Mouse (Mus musculus) pancreas, adult 10 weeks (tissue): ENCODE measurements around the gene Gm128. TPM values are rescaled to one million over a fixed set of nuclear protein-coding genes. Genes with fewer than 3 reads are reported as not detected.

Source experiments
- polyA plus RNA-seq: library from polyadenylated mRNA; stranded (reverse); fragments of 350-450 nt; fragmentation: Illumina TruSeq; extraction: RNeasy Lipid Tissue Mini Kit (QIAGEN cat#74804); gene quantifications from one replicate; pipeline ENCODE4 v1.2.3, GENCODE M21; 2015; ENCODE audit warnings: low read depth, low replicate concordance; ENCODE audit not compliant: insufficient read depth

Gene Gm128
- polyA plus RNA-seq = not detected

DNA sequence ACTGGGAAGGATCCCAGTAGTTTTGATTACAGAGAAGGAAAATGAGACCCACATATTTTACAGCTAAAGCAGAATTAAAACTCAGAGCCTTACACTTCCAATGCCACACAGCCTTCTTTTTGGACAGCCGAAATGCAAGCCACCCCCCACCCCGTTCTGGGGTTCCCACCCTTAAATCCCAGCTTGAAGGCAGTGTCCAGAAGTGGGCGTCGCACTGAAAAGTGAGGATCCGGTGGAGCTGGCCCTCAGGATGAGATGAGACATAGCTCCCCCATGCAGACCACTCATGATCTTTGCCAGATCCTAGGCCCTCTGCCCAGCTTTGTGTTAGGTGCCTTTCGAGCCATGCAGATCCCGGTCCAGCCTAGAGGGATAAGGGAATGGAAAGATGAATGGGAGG is at the start of gene Gm128:
TSS of gene Gm128 (minus strand) at position 101 of the 400 bp plus-strand sequence.

DNA sequence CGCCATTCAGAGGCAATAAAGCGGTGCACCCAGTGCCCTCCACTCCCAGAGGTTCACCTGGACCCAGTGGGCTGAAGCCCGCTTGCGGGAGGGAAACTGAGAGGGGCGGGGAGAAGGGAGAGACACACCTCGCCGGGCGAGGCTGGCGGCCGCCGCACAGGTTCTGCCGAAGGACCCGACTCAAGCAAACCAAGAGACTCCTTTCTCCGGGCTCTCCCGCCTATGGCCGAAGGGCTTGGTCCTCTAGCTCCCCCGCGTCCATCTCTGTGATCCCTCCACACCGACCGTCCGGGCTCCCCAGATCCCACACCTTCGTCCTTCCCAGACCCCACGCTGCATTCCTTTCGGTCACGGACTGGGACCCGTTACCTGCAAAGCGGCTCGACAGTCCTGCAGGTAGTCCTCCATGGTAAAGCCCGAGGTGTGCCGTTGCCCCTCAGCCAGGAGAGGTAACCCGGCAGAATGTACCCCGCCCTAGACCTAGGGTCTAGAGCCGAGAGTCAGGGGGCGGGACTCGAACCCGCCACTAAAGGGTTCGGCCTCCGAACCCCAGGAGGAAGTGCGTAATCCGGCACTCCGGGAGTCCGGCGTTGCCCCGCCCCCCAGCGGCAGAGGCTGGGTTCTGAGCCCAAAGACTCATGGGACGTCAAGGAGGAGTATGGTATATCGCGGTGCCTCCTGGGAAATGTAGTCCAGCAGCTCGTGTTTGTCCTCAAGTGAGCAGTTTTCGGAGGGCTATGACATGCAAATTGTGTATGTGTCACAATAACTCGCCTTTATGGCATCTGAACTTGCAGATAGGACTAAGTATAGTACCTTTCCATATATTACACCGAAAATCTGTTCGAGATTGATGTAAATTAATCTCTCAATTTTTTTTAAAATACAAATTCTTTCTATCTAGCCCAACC is 40.1 kb upstream of the Gm128 start, which contains the start of the genes Mindy1 and Prune1:
TSS of gene Mindy1 (plus strand) at position 130 of the 911 bp plus-strand sequence.
TSS of gene Prune1 (minus strand) at position 861 of the 911 bp plus-strand sequence.

GRCm38 (mm10) chr3:95250783-95251424 is 9.5 kb upstream of the Gm128 start, which contains the start of gene Bnipl:
TSS of gene Bnipl (minus strand) at chr3:95251193.

DNA sequence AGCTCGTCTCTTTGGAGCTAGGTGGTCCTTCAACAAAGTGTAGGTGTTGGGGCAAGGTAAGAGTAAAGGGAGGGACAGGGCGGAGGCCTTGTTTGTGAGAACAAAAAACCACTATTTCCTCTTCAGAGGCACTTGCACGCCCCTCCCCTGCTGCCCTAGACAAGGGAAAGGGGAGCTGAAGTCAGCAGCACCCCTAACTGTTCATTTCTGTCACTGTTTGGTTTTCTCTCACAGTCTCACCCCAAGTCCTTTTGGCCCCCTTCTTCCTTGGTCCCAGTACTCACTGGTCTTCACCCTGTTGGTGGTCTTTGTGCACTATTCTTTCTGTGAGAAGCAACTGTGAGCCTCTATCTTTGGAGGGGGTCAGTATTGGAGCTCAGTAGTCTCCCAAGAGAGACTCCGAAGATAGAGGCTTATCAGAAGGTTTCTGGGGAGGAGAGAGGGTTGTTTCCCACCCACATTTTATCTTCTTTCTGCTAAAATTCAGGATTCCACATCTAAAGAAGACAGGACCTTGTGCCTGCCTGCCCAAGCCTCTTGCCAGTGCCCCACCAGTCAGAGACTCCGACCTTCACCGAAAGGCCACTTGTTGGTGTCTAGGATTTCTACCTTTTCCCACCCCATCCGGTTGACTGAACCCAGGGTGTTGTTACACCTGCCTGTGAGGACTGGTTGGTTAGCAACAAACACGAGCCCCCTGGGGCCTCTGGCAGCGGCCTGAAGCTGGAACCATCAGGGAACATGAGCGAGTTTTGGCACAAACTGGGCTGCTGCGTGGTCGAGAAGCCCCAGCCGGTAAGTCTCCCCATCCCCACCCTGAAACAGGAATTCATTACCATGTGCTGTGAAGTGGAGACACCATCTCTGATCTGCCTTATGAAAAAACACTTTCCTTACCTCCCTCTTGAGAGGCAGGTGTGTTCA is 9.8 kb downstream of the Gm128 start, which contains the start of gene Mllt11:
TSS of gene Mllt11 (minus strand) at position 874 of the 924 bp plus-strand sequence.

GRCm38 (mm10) chr3:95228148-95228893 is 13.1 kb downstream of the Gm128 start, which contains the start of gene Cdc42se1:
TSS of gene Cdc42se1 (plus strand) at chr3:95228732.

GRCm38 (mm10) chr3:95217255-95218134 is 23.9 kb downstream of the Gm128 start, which contains the start of gene Gabpb2:
TSS of gene Gabpb2 (minus strand) at chr3:95217916.

Other genes starting within 250 kb of the Gm128 start
- gene Zfp687, start 226.2 kb downstream of the Gm128 start, polyA plus RNA-seq = 7.0 TPM
- 40.1 TPM for gene Psmd4, start 199.0 kb downstream of the Gm128 start, polyA plus RNA-seq
- gene Pip5k1a, start 134.7 kb downstream of the Gm128 start, polyA plus RNA-seq = 4.5 TPM
- gene Vps72, start 130.6 kb downstream of the Gm128 start, polyA plus RNA-seq = 9.9 TPM
- not detected for gene Tmod4, start 117.1 kb downstream of the Gm128 start, polyA plus RNA-seq
- gene Scnm1, start 107.6 kb downstream of the Gm128 start, polyA plus RNA-seq = 14.9 TPM
- gene Lysmd1, start 107.5 kb downstream of the Gm128 start, polyA plus RNA-seq = 1.8 TPM
- 2.8 TPM for gene Tnfaip8l2, start 99.2 kb downstream of the Gm128 start, polyA plus RNA-seq
- 4.6 TPM for gene Sema6c, start 81.1 kb downstream of the Gm128 start, polyA plus RNA-seq
- 5.2 TPM for gene Gabpb2, start 23.7 kb downstream of the Gm128 start, polyA plus RNA-seq
- 15.7 TPM for gene Cdc42se1, start 12.9 kb downstream of the Gm128 start, polyA plus RNA-seq
- 5.8 TPM for gene Mllt11, start 9.4 kb downstream of the Gm128 start, polyA plus RNA-seq
- not detected for gene Bnipl, start 9.6 kb upstream of the Gm128 start, polyA plus RNA-seq
- 27.6 TPM for gene Mindy1, start 39.7 kb upstream of the Gm128 start, polyA plus RNA-seq
- gene Prune1, start 40.5 kb upstream of the Gm128 start, polyA plus RNA-seq = 2.3 TPM
- 2.8 TPM for gene Anxa9, start 65.6 kb upstream of the Gm128 start, polyA plus RNA-seq
- gene Cers2, start 73.2 kb upstream of the Gm128 start, polyA plus RNA-seq = 33.2 TPM
- gene Setdb1, start 115.6 kb upstream of the Gm128 start, polyA plus RNA-seq = 10.3 TPM
- gene 4930558C23Rik, start 161.2 kb upstream of the Gm128 start, polyA plus RNA-seq = not detected
- 9.4 TPM for gene Arnt, start 192.8 kb upstream of the Gm128 start, polyA plus RNA-seq